Mouse (Mus musculus): ENCODE measurements around the gene Nup54. TPM values are rescaled to one million over a fixed set of nuclear protein-coding genes. Genes with fewer than 3 reads are reported as not detected.

The Nup54 gene
- total RNA-seq, 2 experiments from 2014 or later, result 32.1 to 32.2 TPM

- no peak for TF ChIP-seq CTCF (conservative IDR thresholded peaks at IDR 0.05)
- no peak for DNase-seq (ENCODE audit: low spot score in 2 of 2)
- no peak overlapping the region for H3K27ac ChIP-seq
- H3K4me3 ChIP-seq, result no peak overlapping the region
Measured at GRCm38 (mm10) chr5:92404400-92404678, 30.7 kb downstream of the Nup54 start.

- no peak for TF ChIP-seq CTCF (conservative IDR thresholded peaks at IDR 0.05)
Measured at GRCm38 (mm10) chr5:92403562-92404399, 31.2 kb downstream of the Nup54 start.

GRCm38 (mm10) chr5:92402816-92403215 lies 32.2 kb downstream of the Nup54 start:
- TF ChIP-seq CTCF (conservative IDR thresholded peaks at IDR 0.05), result no peak
- Histone ChIP-seq H3K27ac (no peak overlapping the region; the same call in 1 of the 2 replicates), H3K4me3 (no peak overlapping the region)
- no peak for DNase-seq (ENCODE audit: low spot score in 2 of 2)

More at GRCm38 (mm10) chr5:92403562-92404399, 31.2 kb downstream of the Nup54 start:
- no peak for DNase-seq (ENCODE audit: low spot score in 2 of 2)
- no peak overlapping the region for H3K27ac ChIP-seq
- no peak overlapping the region for H3K4me3 ChIP-seq

- DNase-seq (ENCODE audit: low spot score in 2 of 2), result peak; percentile 42 to 70
- H3K27ac ChIP-seq, result no peak overlapping the region
- peak; percentile 88 for TF ChIP-seq CTCF (conservative IDR thresholded peaks at IDR 0.05)
- H3K4me3 ChIP-seq, result no peak overlapping the region
Measured at GRCm38 (mm10) chr5:92398153-92398552, 36.9 kb downstream of the Nup54 start.

- no peak for TF ChIP-seq CTCF (conservative IDR thresholded peaks at IDR 0.05)
- H3K4me3 ChIP-seq, result no peak overlapping the region
- no peak for DNase-seq (ENCODE audit: low spot score in 2 of 2)
- no peak overlapping the region for H3K27ac ChIP-seq
Measured at GRCm38 (mm10) chr5:92396476-92396875, 38.5 kb downstream of the Nup54 start.

GRCm38 (mm10) chr5:92395764-92396163 lies 39.3 kb downstream of the Nup54 start:
- DNase-seq (ENCODE audit: low spot score in 2 of 2), result no peak
- no peak overlapping the region for H3K27ac ChIP-seq
- H3K4me3 ChIP-seq, result no peak overlapping the region
- no peak for TF ChIP-seq CTCF (conservative IDR thresholded peaks at IDR 0.05)

- TF ChIP-seq CTCF (conservative IDR thresholded peaks at IDR 0.05), result no peak
- no peak overlapping the region for H3K27ac ChIP-seq
- no peak for DNase-seq (ENCODE audit: low spot score in 2 of 2)
- no peak overlapping the region for H3K4me3 ChIP-seq
Measured at GRCm38 (mm10) chr5:92393863-92394262, 41.2 kb downstream of the Nup54 start.

GRCm38 (mm10) chr5:92392542-92392941 lies 42.5 kb downstream of the Nup54 start:
- no peak overlapping the region for H3K27ac ChIP-seq
- DNase-seq (ENCODE audit: low spot score in 2 of 2), result no peak
- TF ChIP-seq CTCF (conservative IDR thresholded peaks at IDR 0.05), result no peak
- no peak overlapping the region for H3K4me3 ChIP-seq

GRCm38 (mm10) chr5:92390615-92391014 lies 44.4 kb downstream of the Nup54 start:
- no peak for DNase-seq (ENCODE audit: low spot score in 2 of 2)
- no peak for TF ChIP-seq CTCF (conservative IDR thresholded peaks at IDR 0.05)
- Histone ChIP-seq H3K27ac (no peak overlapping the region), H3K4me3 (no peak overlapping the region)

GRCm38 (mm10) chr5:92389977-92390376 lies 45.0 kb downstream of the Nup54 start:
- no peak for TF ChIP-seq CTCF (conservative IDR thresholded peaks at IDR 0.05)
- Histone ChIP-seq H3K27ac (no peak overlapping the region), H3K4me3 (no peak overlapping the region)
- no peak for DNase-seq (ENCODE audit: low spot score in 2 of 2)

- H3K4me3 ChIP-seq, result no peak overlapping the region
- H3K27ac ChIP-seq, result no peak overlapping the region
- TF ChIP-seq CTCF (conservative IDR thresholded peaks at IDR 0.05), result no peak
- DNase-seq (ENCODE audit: low spot score in 2 of 2), result no peak
Measured at GRCm38 (mm10) chr5:92387433-92387832, 47.6 kb downstream of the Nup54 start.

GRCm38 (mm10) chr5:92386643-92387042 lies 48.4 kb downstream of the Nup54 start:
- Histone ChIP-seq H3K4me3 (no peak overlapping the region), H3K27ac (no peak overlapping the region)
- peak; percentile 60 for TF ChIP-seq CTCF (conservative IDR thresholded peaks at IDR 0.05)
- no peak for DNase-seq (ENCODE audit: low spot score in 2 of 2)

GRCm38 (mm10) chr5:92386102-92386501 lies 48.9 kb downstream of the Nup54 start:
- TF ChIP-seq CTCF (conservative IDR thresholded peaks at IDR 0.05), result no peak
- Histone ChIP-seq H3K27ac (no peak overlapping the region), H3K4me3 (no peak overlapping the region)
- DNase-seq (ENCODE audit: low spot score in 2 of 2), result no peak

- H3K27ac ChIP-seq, result no peak overlapping the region
- no peak overlapping the region for H3K4me3 ChIP-seq
- DNase-seq (ENCODE audit: low spot score in 2 of 2), result no peak
- peak; percentile 76 for TF ChIP-seq CTCF (conservative IDR thresholded peaks at IDR 0.05)
Measured at GRCm38 (mm10) chr5:92384855-92385254, 50.2 kb downstream of the Nup54 start.
